In genomic region chr17:74394381-74394780, GRCm38 (mm10) we compare ENCODE assay signal across 9 mouse cellular contexts. TPM values are rescaled to one million over a fixed set of nuclear protein-coding genes. Genes with fewer than 3 reads are reported as not detected.
A peak's percentile ranks its signal among the peaks of the same experiment; 100 is the strongest.
DNase-seq lines count a peak whose midpoint lies in the region; ATAC-seq and TF ChIP-seq lines count a peak whose summit lies in the region.
"Had no signal": no experiment of that assay in that cellular context is flagged by ENCODE, and none has a peak within 500 bp of the region (broad histone marks: within the 10 kb centered on the region; RNA-seq: fewer than 3 reads in every experiment).

No protein-coding gene starts in this region.

- H3K9me3 ChIP-seq in heart, embryonic 15.5 days (replicated peaks) = no peaks in the 10 kb centered on the region
- H3K9me3 ChIP-seq in midbrain, embryonic 13.5 days = no peaks in the 10 kb centered on the region
- no peaks in the 10 kb centered on the region for H3K9me3 ChIP-seq in midbrain, postnatal 0 days (ENCODE audit: low read length)
- H3K9me3 ChIP-seq in liver, embryonic 13.5 days (replicated peaks) = no peaks in the 10 kb centered on the region
- H3K9me3 ChIP-seq in stomach, postnatal 0 days (ENCODE audit: control insufficient read depth, low read length) = no peaks in the 10 kb centered on the region

- no peak overlapping the region for H3K4me3 ChIP-seq in heart, embryonic 15.5 days
- H3K4me3 ChIP-seq in midbrain, embryonic 13.5 days (replicated peaks) = no peak overlapping the region; the same call in 1 of the 2 replicates
- H3K4me3 ChIP-seq in midbrain, postnatal 0 days (ENCODE audit: low read depth, low read length) = no peak overlapping the region
- peak overlapping the region; percentile 83 for H3K4me3 ChIP-seq in liver, embryonic 13.5 days (replicated peaks)
- H3K4me3 ChIP-seq in stomach, postnatal 0 days (ENCODE audit: low read depth, low read length) = no peak overlapping the region

- H3K9ac ChIP-seq in heart, embryonic 15.5 days = no peak overlapping the region
- H3K9ac ChIP-seq in midbrain, embryonic 13.5 days (replicated peaks) = no peak overlapping the region
- H3K9ac ChIP-seq in midbrain, postnatal 0 days (replicated peaks; ENCODE audit: low read length, poor library complexity, severe bottlenecking) = no peak overlapping the region
- peak overlapping the region; percentile 69; the same call in 1 of the 2 replicates for H3K9ac ChIP-seq in liver, embryonic 13.5 days
- H3K9ac ChIP-seq in stomach, postnatal 0 days (ENCODE audit: low read length) = no peak overlapping the region

- no peak for TF ChIP-seq CTCF in midbrain, postnatal 0 days (IDR thresholded peaks at IDR 0.05)
- TF ChIP-seq CTCF in stomach, postnatal 0 days (IDR thresholded peaks at IDR 0.05; ENCODE audit: low read depth) = 0 out of 2 replicates have a peak, but pooled peaks have one; percentile 24

- 76% methylated on average over 2 of the region's 2 CpGs for WGBS in heart, embryonic 15.5 days
- 73% methylated on average over 2 of the region's 2 CpGs for WGBS in midbrain, embryonic 13.5 days
- WGBS in midbrain, postnatal 0 days = 83% methylated on average over 2 of the region's 2 CpGs
- WGBS in liver, embryonic 13.5 days (ENCODE audit: insufficient replicate concordance) = 74% methylated on average over 2 of the region's 2 CpGs
- 52% methylated on average over 2 of the region's 2 CpGs for WGBS in stomach, postnatal 0 days

- no peak overlapping the region for H3K27ac ChIP-seq in heart, embryonic 15.5 days
- H3K27ac ChIP-seq in midbrain, embryonic 13.5 days = no peak overlapping the region
- no peak overlapping the region for H3K27ac ChIP-seq in midbrain, postnatal 0 days (ENCODE audit: low read depth, low read length)
- no peak overlapping the region for H3K27ac ChIP-seq in liver, embryonic 13.5 days
- H3K27ac ChIP-seq in stomach, postnatal 0 days (replicated peaks) = no peak overlapping the region

- ATAC-seq in heart, embryonic 15.5 days (replicated peaks; ENCODE audit: insufficient number of reproducible peaks, insufficient read depth, low FRiP score, low read depth) = no peak
- ATAC-seq in midbrain, embryonic 13.5 days = no peak
- ATAC-seq in midbrain, postnatal 0 days (ENCODE audit: low FRiP score) = no peak
- no peak for ATAC-seq in liver, embryonic 13.5 days (ENCODE audit: low read depth)
- ATAC-seq in stomach, postnatal 0 days (ENCODE audit: low FRiP score, low TSS enrichment) = no peak

- no peaks in the 10 kb centered on the region for H3K27me3 ChIP-seq in heart, embryonic 15.5 days
- H3K27me3 ChIP-seq in midbrain, embryonic 13.5 days = no peaks in the 10 kb centered on the region
- no peaks in the 10 kb centered on the region for H3K27me3 ChIP-seq in midbrain, postnatal 0 days (ENCODE audit: insufficient read depth, low read length)
- H3K27me3 ChIP-seq in liver, embryonic 13.5 days = no peaks in the 10 kb centered on the region
- H3K27me3 ChIP-seq in stomach, postnatal 0 days (ENCODE audit: control insufficient read depth, insufficient read depth, low read length) = no peaks in the 10 kb centered on the region

- 0 out of 2 replicates have a peak, but pooled peaks cover 4% of the 10 kb centered on the region for H3K36me3 ChIP-seq in heart, embryonic 15.5 days
- H3K36me3 ChIP-seq in midbrain, embryonic 13.5 days = no peaks in the 10 kb centered on the region
- H3K36me3 ChIP-seq in midbrain, postnatal 0 days (ENCODE audit: insufficient read depth, low read length) = no peaks in the 10 kb centered on the region
- no peaks in the 10 kb centered on the region for H3K36me3 ChIP-seq in liver, embryonic 13.5 days
- H3K36me3 ChIP-seq in stomach, postnatal 0 days (ENCODE audit: control insufficient read depth, insufficient read depth, low read length) = no peaks in the 10 kb centered on the region

- H3K4me1 ChIP-seq in heart, embryonic 15.5 days (replicated peaks) = peaks cover 11% of the 10 kb centered on the region
- H3K4me1 ChIP-seq in midbrain, embryonic 13.5 days (replicated peaks) = peaks cover 17% of the 10 kb centered on the region
- no peaks in the 10 kb centered on the region for H3K4me1 ChIP-seq in midbrain, postnatal 0 days (ENCODE audit: insufficient read depth, low read length)
- peaks cover 18% of the 10 kb centered on the region for H3K4me1 ChIP-seq in liver, embryonic 13.5 days (replicated peaks)
- no peaks in the 10 kb centered on the region for H3K4me1 ChIP-seq in stomach, postnatal 0 days (replicated peaks; ENCODE audit: control insufficient read depth, insufficient read depth)

- peak overlapping the region; percentile 71; the same call in 1 of the 2 replicates for H3K4me2 ChIP-seq in heart, embryonic 15.5 days
- H3K4me2 ChIP-seq in midbrain, embryonic 13.5 days (replicated peaks) = peak overlapping the region; percentile 67; the same call in 1 of the 2 replicates
- H3K4me2 ChIP-seq in midbrain, postnatal 0 days (ENCODE audit: low read depth, low read length, poor library complexity, severe bottlenecking) = no peak overlapping the region
- peak overlapping the region; percentile 83 for H3K4me2 ChIP-seq in liver, embryonic 13.5 days
- no peak overlapping the region for H3K4me2 ChIP-seq in stomach, postnatal 0 days (replicated peaks; ENCODE audit: low read depth)

- TF ChIP-seq EP300 in stomach, postnatal 0 days (optimal IDR thresholded peaks at IDR 0.05) = no peak

- no peak for DNase-seq in heart, adult 18-20 months
- no peak for DNase-seq in midbrain, postnatal 0 days (ENCODE audit: low spot score)
- no peak for DNase-seq in liver, embryonic 13.5 days
- DNase-seq in stomach, postnatal 0 days (ENCODE audit: low spot score) = no peak
- no peak for DNase-seq in cerebellum, adult 8-10 months
- no peak for DNase-seq in layer of hippocampus, postnatal 25 days (ENCODE audit: extremely low spot score in 1 of 2, low spot score in 1 of 2)
- DNase-seq: gastrocnemius, postnatal 36 days had no signal

RNA-seq across cellular contexts. Expression of gene Slc30a6, which starts 1.0 kb away (rescaled TPM):
- polyA plus RNA-seq in heart, embryonic 15.5 days (2015; fragmentation: Nextera tagmentation; extraction: Ambion mirVana) = 23.7 and 28.6 TPM in 2 replicates
- 1 to 10 TPM; 6.6 to 7.7 TPM for total RNA-seq in heart, adult 18-20 months (2021)
- 29.9 and 33.6 TPM in 2 replicates for polyA plus RNA-seq in midbrain, embryonic 13.5 days (2015; fragmentation: Nextera tagmentation; extraction: Ambion mirVana)
- total RNA-seq in midbrain, postnatal 0 days (2014; rRNA removed) = 16.7 and 19.1 TPM in 2 replicates
- 23.5 and 24.5 TPM in 2 replicates for polyA plus RNA-seq in midbrain, postnatal 0 days (2015; fragmentation: Nextera tagmentation; extraction: Ambion mirVana)
- 20.4 and 20.8 TPM in 2 replicates for polyA plus RNA-seq in liver, embryonic 13.5 days (2015; fragmentation: Nextera tagmentation; extraction: Ambion mirVana)
- polyA plus RNA-seq in stomach, postnatal 0 days (2015; fragmentation: Nextera tagmentation; extraction: Ambion mirVana) = 27.4 and 29.4 TPM in 2 replicates
- 10 to 100 TPM; 16.3 to 17.8 TPM for total RNA-seq in layer of hippocampus, postnatal 25 days (2021)

RNA-seq across cellular contexts. Expression of gene Spast, which starts 55.6 kb away (rescaled TPM):
- 12.6 and 14.2 TPM in 2 replicates for polyA plus RNA-seq in heart, embryonic 15.5 days (2015; fragmentation: Nextera tagmentation; extraction: Ambion mirVana)
- total RNA-seq in heart, adult 18-20 months (2021) = 10 to 100 TPM; 29.9 to 32.4 TPM
- polyA plus RNA-seq in midbrain, embryonic 13.5 days (2015; fragmentation: Nextera tagmentation; extraction: Ambion mirVana) = 27.5 and 30.0 TPM in 2 replicates
- total RNA-seq in midbrain, postnatal 0 days (2014; rRNA removed) = 121 and 158 TPM in 2 replicates
- 22.9 and 27.4 TPM in 2 replicates for polyA plus RNA-seq in midbrain, postnatal 0 days (2015; fragmentation: Nextera tagmentation; extraction: Ambion mirVana)
- polyA plus RNA-seq in liver, embryonic 13.5 days (2015; fragmentation: Nextera tagmentation; extraction: Ambion mirVana) = 6.2 and 6.4 TPM in 2 replicates
- 10.8 and 11.6 TPM in 2 replicates for polyA plus RNA-seq in stomach, postnatal 0 days (2015; fragmentation: Nextera tagmentation; extraction: Ambion mirVana)
- 10 to 100 TPM; 57.4 to 61.0 TPM for total RNA-seq in layer of hippocampus, postnatal 25 days (2021)

Comparison
In these comparisons a context has a peak if more than half of its experiments do, and no peak if none do; other contexts are left out.
1. H3K4me2 ChIP-seq: peak in heart, embryonic 15.5 days (single experiment), midbrain, embryonic 13.5 days (single experiment) and liver, embryonic 13.5 days (single experiment); none in midbrain, postnatal 0 days (single experiment) and stomach, postnatal 0 days (single experiment).